Mouse (Mus musculus): ENCODE data around the gene Akt2. TPM values are rescaled to one million over a fixed set of nuclear protein-coding genes. Genes with fewer than 3 reads are reported as not detected.
A peak's percentile ranks its signal among the peaks of the same experiment; 100 is the strongest.

The Akt2 gene
- 98.8 and 104 TPM in 2 replicates for polyA plus RNA-seq (2016; fragmentation: Nextera tagmentation; extraction: Ambion mirVana)

- no peaks in the 10 kb centered on the region for H3K9me3 ChIP-seq
- H3K36me3 ChIP-seq: peaks cover 9% of the 10 kb centered on the region; the same call in 1 of the 2 replicates
- peak within 1 kb of the TSS; percentile 98 for H3K27ac ChIP-seq
- WGBS: under 1% methylated on average over 53 of the region's 71 CpGs
- peak within 1 kb of the TSS; percentile 78 for H3K4me2 ChIP-seq
- H3K9ac ChIP-seq (replicated peaks): peak within 1 kb of the TSS; percentile 80
- H3K27me3 ChIP-seq: no peaks in the 10 kb centered on the region
- H3K4me3 ChIP-seq (replicated peaks): peak within 1 kb of the TSS; percentile 63
- peak; percentile 89 for ATAC-seq (ENCODE audit: insufficient number of reproducible peaks, insufficient read depth, low FRiP score, low TSS enrichment, low read depth)
- peaks cover 17% of the 10 kb centered on the region for H3K4me1 ChIP-seq (replicated peaks)
Observed at GRCm38 (mm10) chr7:27591266-27592216, at the start of gene Akt2. TSS of gene Akt2 (plus strand) at chr7:27591552.

- ATAC-seq (ENCODE audit: insufficient number of reproducible peaks, insufficient read depth, low FRiP score, low TSS enrichment, low read depth): no peak
- Histone ChIP-seq H3K4me3 (replicated peaks) (peak overlapping the region; percentile 56), H3K27ac (no peak overlapping the region), H3K9ac (replicated peaks) (peak overlapping the region; percentile 77), H3K27me3 (no peaks in the 10 kb centered on the region), H3K4me1 (replicated peaks) (peaks cover 8% of the 10 kb centered on the region), H3K4me2 (peak overlapping the region; percentile 90), H3K36me3 (peaks cover 43% of the 10 kb centered on the region), H3K9me3 (no peaks in the 10 kb centered on the region)
- WGBS: 57% methylated on average over 5 of the region's 5 CpGs
Observed at GRCm38 (mm10) chr7:27541922-27542321, 49.4 kb upstream of the Akt2 start.

GRCm38 (mm10) chr7:27542392-27543033 lies 48.8 kb upstream of the Akt2 start:
- peaks cover 38% of the 10 kb centered on the region for H3K36me3 ChIP-seq
- peak overlapping the region; percentile 90 for H3K4me2 ChIP-seq
- 3% methylated on average over 30 of the region's 30 CpGs for WGBS
- peak overlapping the region; percentile 77 for H3K9ac ChIP-seq (replicated peaks)
- no peak overlapping the region for H3K27ac ChIP-seq
- H3K4me3 ChIP-seq (replicated peaks): peak overlapping the region; percentile 56
- H3K27me3 ChIP-seq: no peaks in the 10 kb centered on the region
- peak; percentile 92 for ATAC-seq (ENCODE audit: insufficient number of reproducible peaks, insufficient read depth, low FRiP score, low TSS enrichment, low read depth)
- no peaks in the 10 kb centered on the region for H3K9me3 ChIP-seq
- H3K4me1 ChIP-seq (replicated peaks): peaks cover 8% of the 10 kb centered on the region

GRCm38 (mm10) chr7:27543065-27543464 lies 48.3 kb upstream of the Akt2 start:
- Histone ChIP-seq H3K9ac (replicated peaks) (0 out of 2 replicates have a peak overlapping the region, but pooled peaks have one; percentile 77), H3K4me3 (replicated peaks) (peak overlapping the region; percentile 56), H3K36me3 (peaks cover 32% of the 10 kb centered on the region), H3K27me3 (no peaks in the 10 kb centered on the region), H3K4me1 (replicated peaks) (peaks cover 8% of the 10 kb centered on the region), H3K27ac (no peak overlapping the region), H3K9me3 (no peaks in the 10 kb centered on the region), H3K4me2 (peak overlapping the region; percentile 90)
- ATAC-seq (ENCODE audit: insufficient number of reproducible peaks, insufficient read depth, low FRiP score, low TSS enrichment, low read depth): no peak
- 61% methylated on average over 6 of the region's 6 CpGs for WGBS

- no peak overlapping the region for H3K27ac ChIP-seq
- H3K36me3 ChIP-seq: peaks cover 26% of the 10 kb centered on the region; the same call in 1 of the 2 replicates
- H3K4me2 ChIP-seq: no peak overlapping the region
- no peak for ATAC-seq (ENCODE audit: insufficient number of reproducible peaks, insufficient read depth, low FRiP score, low TSS enrichment, low read depth)
- H3K27me3 ChIP-seq: no peaks in the 10 kb centered on the region
- 76% methylated on average over 4 of the region's 4 CpGs for WGBS
- H3K4me1 ChIP-seq (replicated peaks): peaks cover 8% of the 10 kb centered on the region
- no peak overlapping the region for H3K4me3 ChIP-seq (replicated peaks)
- no peak overlapping the region for H3K9ac ChIP-seq (replicated peaks)
- no peaks in the 10 kb centered on the region for H3K9me3 ChIP-seq
Observed at GRCm38 (mm10) chr7:27543851-27544250, 47.5 kb upstream of the Akt2 start.

- 86% methylated on average over 12 of the region's 12 CpGs for WGBS
- ATAC-seq (ENCODE audit: insufficient number of reproducible peaks, insufficient read depth, low FRiP score, low TSS enrichment, low read depth): no peak
Observed at GRCm38 (mm10) chr7:27544675-27545370, 46.5 kb upstream of the Akt2 start.

GRCm38 (mm10) chr7:27549597-27549996 lies 41.8 kb upstream of the Akt2 start:
- Histone ChIP-seq H3K4me1 (replicated peaks) (peaks cover 16% of the 10 kb centered on the region), H3K4me2 (no peak overlapping the region), H3K9ac (replicated peaks) (no peak overlapping the region), H3K4me3 (replicated peaks) (no peak overlapping the region), H3K27me3 (no peaks in the 10 kb centered on the region), H3K36me3 (no peaks in the 10 kb centered on the region), H3K27ac (no peak overlapping the region), H3K9me3 (no peaks in the 10 kb centered on the region)
- no peak for ATAC-seq (ENCODE audit: insufficient number of reproducible peaks, insufficient read depth, low FRiP score, low TSS enrichment, low read depth)
- 78% methylated on average over 6 of the region's 6 CpGs for WGBS

More at GRCm38 (mm10) chr7:27544675-27545370, 46.5 kb upstream of the Akt2 start:
- Histone ChIP-seq H3K4me3 (replicated peaks) (no peak overlapping the region), H3K9ac (replicated peaks) (no peak overlapping the region), H3K36me3 (peaks cover 17% of the 10 kb centered on the region; the same call in 1 of the 2 replicates), H3K27me3 (no peaks in the 10 kb centered on the region), H3K27ac (no peak overlapping the region), H3K4me1 (replicated peaks) (peaks cover 8% of the 10 kb centered on the region), H3K4me2 (no peak overlapping the region), H3K9me3 (no peaks in the 10 kb centered on the region)

GRCm38 (mm10) chr7:27552070-27552469 lies 39.3 kb upstream of the Akt2 start:
- peaks cover 11% of the 10 kb centered on the region for H3K36me3 ChIP-seq
- peaks cover 16% of the 10 kb centered on the region for H3K4me1 ChIP-seq (replicated peaks)
- no peak overlapping the region for H3K27ac ChIP-seq
- H3K9me3 ChIP-seq: no peaks in the 10 kb centered on the region
- H3K27me3 ChIP-seq: no peaks in the 10 kb centered on the region
- no peak overlapping the region for H3K9ac ChIP-seq (replicated peaks)
- peak overlapping the region; percentile 77 for H3K4me2 ChIP-seq
- H3K4me3 ChIP-seq (replicated peaks): peak overlapping the region; percentile 70
- 54% methylated on average over 5 of the region's 5 CpGs for WGBS
- no peak for ATAC-seq (ENCODE audit: insufficient number of reproducible peaks, insufficient read depth, low FRiP score, low TSS enrichment, low read depth)

- WGBS: under 1% methylated on average over 41 of the region's 41 CpGs
- H3K9ac ChIP-seq (replicated peaks): peak within 1 kb of the TSS; percentile 75
- H3K9me3 ChIP-seq: no peaks in the 10 kb centered on the region
- peaks cover 16% of the 10 kb centered on the region for H3K4me1 ChIP-seq (replicated peaks)
- peak; percentile 99 for ATAC-seq (ENCODE audit: insufficient number of reproducible peaks, insufficient read depth, low FRiP score, low TSS enrichment, low read depth)
- H3K27me3 ChIP-seq: no peaks in the 10 kb centered on the region
- H3K4me2 ChIP-seq: peak within 1 kb of the TSS; percentile 77
- peak within 1 kb of the TSS; percentile 70 for H3K4me3 ChIP-seq (replicated peaks)
- H3K27ac ChIP-seq: 0 out of 2 replicates have a peak within 1 kb of the TSS, but pooled peaks have one; percentile 26
- peaks cover 11% of the 10 kb centered on the region for H3K36me3 ChIP-seq
Observed at GRCm38 (mm10) chr7:27552931-27553513, 38.3 kb upstream of the Akt2 start, which contains the start of the genes Pld3 and 2310022A10Rik. TSS of gene Pld3 (minus strand) at chr7:27553218. TSS of gene 2310022A10Rik (plus strand) at chr7:27553233.

GRCm38 (mm10) chr7:27560291-27560887 lies 31.0 kb upstream of the Akt2 start:
- Histone ChIP-seq H3K9ac (replicated peaks) (no peak overlapping the region), H3K4me1 (replicated peaks) (no peaks in the 10 kb centered on the region), H3K9me3 (no peaks in the 10 kb centered on the region), H3K36me3 (peaks cover 81% of the 10 kb centered on the region), H3K4me3 (replicated peaks) (no peak overlapping the region), H3K4me2 (no peak overlapping the region), H3K27me3 (no peaks in the 10 kb centered on the region), H3K27ac (no peak overlapping the region)
- no peak for ATAC-seq (ENCODE audit: insufficient number of reproducible peaks, insufficient read depth, low FRiP score, low TSS enrichment, low read depth)
- 77% methylated on average over 8 of the region's 8 CpGs for WGBS
